Mouse (Mus musculus) liver, embryonic 15.5 days (tissue): ENCODE data around the gene Upk3bl. TPM values are rescaled to one million over a fixed set of nuclear protein-coding genes. Genes with fewer than 3 reads are reported as not detected.

Source experiments
- ATAC-seq: fragments of 200-750 bp; cut with Nextera tagmentation; 2 replicates; pipeline ENCODE4 v1.8.0; 2017; ENCODE audit warnings: moderate number of reproducible peaks, mild to moderate bottlenecking, moderate library complexity; ENCODE audit not compliant: insufficient read depth
- H3K27ac ChIP-seq: fragments of 300-500 bp; sonication (generic); replicated peaks from 2 replicates; pipeline ENCODE4 v1.5.1; 2015; ENCODE audit warnings: mild to moderate bottlenecking, inconsistent platforms
- H3K27me3 ChIP-seq: fragments of 300-500 bp; sonication (generic); 2 replicates; pipeline ENCODE4 v1.6.1; 2015; ENCODE audit warnings: mild to moderate bottlenecking, inconsistent platforms
- H3K36me3 ChIP-seq: fragments of 300-500 bp; sonication (generic); replicated peaks from 2 replicates; pipeline ENCODE4 v1.6.1; 2015; ENCODE audit warnings: moderate library complexity, mild to moderate bottlenecking, inconsistent platforms
- H3K4me1 ChIP-seq: fragments of 300-500 bp; sonication (generic); replicated peaks from 2 replicates; pipeline ENCODE4 v1.6.1; 2015; ENCODE audit warnings: inconsistent platforms
- H3K4me2 ChIP-seq: fragments of 300-500 bp; sonication (generic); 2 replicates; pipeline ENCODE4 v1.6.1; 2015; ENCODE audit warnings: moderate library complexity, mild to moderate bottlenecking, inconsistent platforms
- H3K4me3 ChIP-seq: fragments of 300-500 bp; sonication (generic); replicated peaks from 2 replicates; pipeline ENCODE4 v1.5.1; 2015; ENCODE audit warnings: mild to moderate bottlenecking, inconsistent platforms
- H3K9ac ChIP-seq: fragments of 300-500 bp; sonication (generic); 2 replicates; pipeline ENCODE4 v1.6.1; 2015; ENCODE audit warnings: moderate library complexity, mild to moderate bottlenecking, inconsistent platforms
- H3K9me3 ChIP-seq: fragments of 300-500 bp; sonication (generic); replicated peaks from 2 replicates; pipeline ENCODE4 v1.6.1; 2016; ENCODE audit warnings: inconsistent platforms
- WGBS: fragments of 180-500 bp; shearing (Covaris S2); methylation state at CpG from one replicate; pipeline ENCODE4 v1.1.7; 2015; ENCODE audit warnings: mixed read lengths; ENCODE audit not compliant: insufficient replicate concordance; 5-methylcytosine and 5-hydroxymethylcytosine counted together
- polyA plus RNA-seq: library from polyadenylated mRNA; unstranded; fragments of >200 nt; fragmentation: Nextera tagmentation; extraction: Ambion mirVana; gene quantifications from 2 replicates; pipeline ENCODE4 v1.2.1, GENCODE M21; 2015

Gene Upk3bl
- 0.08 TPM in 1 of 2 replicates, not detected in the other for polyA plus RNA-seq

DNA sequence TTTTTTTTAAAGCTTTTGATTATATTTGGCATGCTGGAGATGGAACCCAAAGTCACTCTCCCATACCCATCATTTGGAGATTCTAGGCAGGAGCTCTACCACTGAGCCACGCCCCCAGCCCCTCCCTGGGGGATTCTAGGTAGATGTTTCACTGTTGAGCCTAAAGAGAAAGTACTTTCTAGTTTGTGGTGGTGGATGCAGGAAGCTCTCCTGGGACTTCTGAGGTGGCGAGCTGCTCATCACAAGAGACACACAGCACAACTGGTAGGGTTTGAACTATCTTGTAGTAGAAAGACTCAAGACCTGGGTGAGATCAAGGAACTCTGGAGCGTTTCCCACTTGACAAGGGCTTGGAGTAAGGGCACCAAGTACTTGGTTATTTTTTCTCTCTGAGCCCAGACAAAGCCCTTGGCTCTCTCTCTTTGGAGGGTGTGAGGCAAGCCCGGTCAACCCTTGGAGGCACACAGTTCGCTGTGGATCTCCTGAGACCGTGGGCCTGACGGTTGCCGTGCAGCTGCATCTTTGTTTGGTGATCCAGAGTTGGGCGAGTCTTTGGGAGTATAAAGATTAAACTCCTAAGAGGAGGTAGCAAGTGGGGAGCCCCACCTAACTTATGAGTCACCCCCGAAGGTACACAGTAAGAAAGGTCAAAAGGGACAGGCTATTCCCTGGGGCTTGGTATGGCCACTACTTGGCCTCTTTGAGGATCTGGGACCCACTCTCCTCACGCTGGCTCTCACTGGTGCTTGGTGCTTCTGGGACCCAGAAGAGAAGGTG, at the start of gene Upk3bl:
Gene Upk3bl, plus strand, starts transcription at position 192 of the 777 bp plus-strand sequence.
- Histone ChIP-seq H3K27ac (no peak within 1 kb of the TSS), H3K9ac (no peak within 1 kb of the TSS), H3K4me2 (no peak within 1 kb of the TSS), H3K9me3 (no peaks in the 10 kb centered on the region), H3K4me1 (no peaks in the 10 kb centered on the region), H3K36me3 (no peaks in the 10 kb centered on the region), H3K4me3 (no peak within 1 kb of the TSS), H3K27me3 (peaks cover 16% of the 10 kb centered on the region; the same call in 1 of the 2 replicates)
- ATAC-seq, result no peak
- WGBS, result 70% methylated on average over 11 of the region's 11 CpGs

DNA sequence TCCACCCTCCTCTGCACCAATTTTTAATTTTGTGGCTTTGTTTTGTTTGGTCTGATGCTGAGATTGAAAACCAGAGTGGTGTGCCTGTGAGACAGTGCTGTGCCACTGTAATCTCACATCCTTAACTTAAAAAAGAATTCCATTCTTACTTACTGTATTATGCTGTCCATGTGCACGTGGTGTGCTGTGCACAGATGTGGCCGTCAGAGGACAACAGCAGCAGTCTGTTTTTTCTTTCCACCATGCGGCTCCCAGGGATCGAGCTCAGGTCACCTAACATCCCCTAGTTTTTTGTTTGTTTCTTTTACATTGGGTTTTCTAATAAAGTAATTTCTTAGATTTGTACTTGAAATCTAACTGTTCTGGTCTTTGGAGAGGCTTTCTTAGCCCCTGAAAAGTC, 49.8 kb upstream of the Upk3bl start:
- Histone ChIP-seq H3K27me3 (no peaks in the 10 kb centered on the region), H3K9me3 (no peaks in the 10 kb centered on the region), H3K9ac (no peak overlapping the region), H3K27ac (no peak overlapping the region), H3K4me3 (no peak overlapping the region), H3K4me1 (peaks cover 4% of the 10 kb centered on the region; the same call in 1 of the 2 replicates), H3K36me3 (peaks cover 2% of the 10 kb centered on the region; the same call in 1 of the 2 replicates), H3K4me2 (no peak overlapping the region)
- no peak for ATAC-seq
- 70% methylated on average over 4 of the region's 4 CpGs for WGBS

DNA sequence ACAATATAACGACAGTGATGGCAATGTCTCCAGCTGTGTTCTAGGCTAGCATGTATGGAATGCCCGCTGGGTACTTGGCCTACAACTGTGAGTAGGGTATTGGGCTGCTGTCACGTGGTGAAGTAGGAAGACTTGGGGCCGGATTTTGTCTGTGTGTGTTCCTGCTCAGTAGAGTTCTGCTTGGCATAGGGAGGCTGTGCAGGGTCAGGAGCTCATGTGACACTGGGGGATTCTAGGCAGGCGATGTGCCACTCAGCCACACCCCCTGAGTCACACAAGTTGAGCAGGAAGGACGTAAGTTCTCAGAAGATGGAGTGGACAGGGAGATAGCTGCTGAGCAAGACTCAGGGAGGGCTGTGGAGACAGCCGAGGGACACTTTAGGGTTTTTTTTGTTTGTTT, 46.5 kb upstream of the Upk3bl start:
- H3K27me3 ChIP-seq, result no peaks in the 10 kb centered on the region
- no peaks in the 10 kb centered on the region; the same call in 1 of the 2 replicates for H3K4me1 ChIP-seq
- no peak for ATAC-seq
- no peaks in the 10 kb centered on the region for H3K9me3 ChIP-seq
- H3K27ac ChIP-seq, result no peak overlapping the region
- 46% methylated on average over 7 of the region's 7 CpGs for WGBS
- H3K4me3 ChIP-seq, result no peak overlapping the region
- H3K9ac ChIP-seq, result no peak overlapping the region
- no peak overlapping the region for H3K4me2 ChIP-seq
- H3K36me3 ChIP-seq, result peaks cover 19% of the 10 kb centered on the region

DNA sequence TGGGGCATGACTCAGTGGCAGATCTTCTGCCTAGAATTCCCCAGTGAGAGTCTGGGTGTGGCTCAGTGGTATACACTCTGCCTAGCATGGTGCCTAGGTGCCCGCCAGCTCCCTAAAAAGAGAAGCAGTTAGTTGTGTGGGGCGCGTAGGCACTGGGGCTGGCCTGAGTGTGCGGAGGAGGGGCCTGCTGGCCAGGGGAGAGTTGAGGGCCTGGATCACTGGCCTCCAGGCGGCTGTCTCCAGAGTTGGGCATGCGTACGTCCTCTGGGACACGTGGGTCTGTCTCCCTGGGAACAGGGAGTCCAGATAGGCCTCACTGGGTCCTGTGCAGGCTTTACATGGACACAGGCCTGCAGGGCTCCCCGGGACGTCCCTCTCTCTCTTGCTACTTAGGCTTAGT, 39.4 kb upstream of the Upk3bl start:
- H3K9me3 ChIP-seq, result no peaks in the 10 kb centered on the region
- no peak overlapping the region for H3K4me3 ChIP-seq
- H3K36me3 ChIP-seq, result peaks cover 24% of the 10 kb centered on the region
- no peak overlapping the region for H3K9ac ChIP-seq
- no peak overlapping the region for H3K27ac ChIP-seq
- no peaks in the 10 kb centered on the region for H3K27me3 ChIP-seq
- H3K4me2 ChIP-seq, result no peak overlapping the region
- peaks cover 5% of the 10 kb centered on the region for H3K4me1 ChIP-seq
- 80% methylated on average over 10 of the region's 10 CpGs for WGBS
- 0 out of 2 replicates have a peak, but pooled peaks have one; percentile 31 for ATAC-seq

DNA sequence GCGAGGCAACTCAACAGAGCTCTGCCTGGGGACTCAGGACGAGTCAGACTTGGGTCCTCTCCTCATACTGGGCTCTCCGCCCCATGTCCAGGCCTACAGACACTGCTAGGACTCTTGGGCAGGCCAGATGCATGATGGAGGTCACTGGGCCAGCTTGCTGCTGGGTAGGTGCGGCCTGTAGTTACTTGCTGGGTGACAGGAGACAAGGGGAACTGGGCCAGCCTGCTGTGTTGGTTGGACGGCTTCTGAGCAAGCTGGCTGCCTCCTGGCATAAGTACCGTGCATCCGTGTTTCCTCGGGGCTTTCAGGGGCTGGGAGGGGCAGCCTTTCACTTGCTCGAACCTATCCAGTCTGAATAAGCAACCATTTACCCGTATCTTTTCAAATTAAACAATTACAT, 38.7 kb upstream of the Upk3bl start:
- no peak for ATAC-seq
- 65% methylated on average over 10 of the region's 10 CpGs for WGBS
- H3K9me3 ChIP-seq, result no peaks in the 10 kb centered on the region
- H3K4me3 ChIP-seq, result no peak overlapping the region
- H3K4me2 ChIP-seq, result no peak overlapping the region
- H3K4me1 ChIP-seq, result peaks cover 7% of the 10 kb centered on the region
- peaks cover 18% of the 10 kb centered on the region for H3K36me3 ChIP-seq
- H3K27ac ChIP-seq, result no peak overlapping the region
- no peaks in the 10 kb centered on the region for H3K27me3 ChIP-seq
- H3K9ac ChIP-seq, result no peak overlapping the region

DNA sequence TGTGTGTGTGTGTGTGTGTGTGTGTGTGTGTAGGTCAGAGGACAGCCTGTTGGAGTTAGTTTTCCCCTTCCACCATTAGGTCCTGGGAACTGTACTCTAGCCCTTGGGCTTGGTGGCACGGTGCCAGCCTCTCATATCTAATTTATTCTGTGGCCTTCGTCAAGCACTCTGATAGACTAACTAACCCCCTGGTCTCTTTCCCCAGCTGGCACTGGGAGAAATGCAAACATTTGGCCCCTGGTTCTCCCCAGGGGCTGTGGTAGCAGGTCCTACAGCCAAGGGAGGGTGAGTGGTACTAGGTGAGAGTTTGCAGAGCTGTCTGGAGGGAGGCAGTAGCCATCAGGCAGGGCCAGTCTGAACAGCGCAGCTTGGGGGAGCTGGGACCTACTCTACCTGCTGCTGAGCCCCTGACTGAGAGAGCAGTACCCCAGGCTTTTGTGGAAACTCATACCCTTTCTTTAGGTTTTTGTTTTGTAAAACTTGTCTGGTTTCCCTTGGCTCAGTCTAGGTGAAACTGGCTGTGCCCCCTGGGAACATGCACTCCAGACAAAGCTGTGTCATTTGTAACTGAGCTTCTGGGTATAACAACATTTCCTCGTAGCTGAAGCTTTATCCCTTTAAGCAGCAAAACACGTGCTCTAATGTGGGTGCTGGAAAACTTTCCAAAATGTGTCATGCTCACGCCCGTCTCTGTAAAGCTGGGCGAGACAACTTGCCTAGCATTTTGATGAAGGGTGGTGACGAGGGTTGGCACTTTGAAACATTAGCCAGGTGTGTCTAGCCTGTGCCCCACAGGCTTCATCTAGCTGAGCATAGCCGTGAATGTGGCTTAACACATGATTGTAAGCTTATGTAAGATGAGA, 38.0 kb upstream of the Upk3bl start:
- Histone ChIP-seq H3K27me3 (no peaks in the 10 kb centered on the region), H3K9ac (no peak overlapping the region), H3K4me1 (peaks cover 7% of the 10 kb centered on the region), H3K36me3 (peaks cover 18% of the 10 kb centered on the region), H3K27ac (no peak overlapping the region), H3K4me3 (no peak overlapping the region), H3K9me3 (no peaks in the 10 kb centered on the region), H3K4me2 (no peak overlapping the region)
- no peak for ATAC-seq
- WGBS, result 70% methylated on average over 10 of the region's 10 CpGs

DNA sequence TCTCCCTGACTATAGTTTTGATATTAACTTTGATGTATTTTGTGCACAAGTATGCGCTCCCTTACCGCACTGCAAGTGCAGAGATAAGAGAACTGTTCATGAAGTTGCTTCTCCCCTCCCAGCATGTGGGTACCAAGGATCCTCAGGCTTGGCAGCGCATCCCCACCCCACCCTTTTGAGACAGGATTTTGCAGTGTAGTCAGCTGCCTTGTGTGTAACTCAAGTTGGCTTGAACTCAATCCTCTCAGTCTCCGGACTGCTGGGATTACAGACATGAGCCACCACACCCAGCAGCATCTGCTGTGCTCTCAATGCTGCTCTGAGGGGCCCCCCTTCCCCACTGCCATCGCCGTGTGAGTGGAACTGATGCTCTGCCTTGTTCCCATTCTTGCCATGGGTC, 37.0 kb upstream of the Upk3bl start:
- no peaks in the 10 kb centered on the region for H3K27me3 ChIP-seq
- peaks cover 7% of the 10 kb centered on the region for H3K4me1 ChIP-seq
- no peaks in the 10 kb centered on the region for H3K9me3 ChIP-seq
- no peak overlapping the region for H3K4me2 ChIP-seq
- no peak overlapping the region for H3K4me3 ChIP-seq
- 48% methylated on average over 6 of the region's 6 CpGs for WGBS
- peaks cover 9% of the 10 kb centered on the region; the same call in 1 of the 2 replicates for H3K36me3 ChIP-seq
- ATAC-seq, result no peak
- H3K9ac ChIP-seq, result no peak overlapping the region
- H3K27ac ChIP-seq, result no peak overlapping the region

DNA sequence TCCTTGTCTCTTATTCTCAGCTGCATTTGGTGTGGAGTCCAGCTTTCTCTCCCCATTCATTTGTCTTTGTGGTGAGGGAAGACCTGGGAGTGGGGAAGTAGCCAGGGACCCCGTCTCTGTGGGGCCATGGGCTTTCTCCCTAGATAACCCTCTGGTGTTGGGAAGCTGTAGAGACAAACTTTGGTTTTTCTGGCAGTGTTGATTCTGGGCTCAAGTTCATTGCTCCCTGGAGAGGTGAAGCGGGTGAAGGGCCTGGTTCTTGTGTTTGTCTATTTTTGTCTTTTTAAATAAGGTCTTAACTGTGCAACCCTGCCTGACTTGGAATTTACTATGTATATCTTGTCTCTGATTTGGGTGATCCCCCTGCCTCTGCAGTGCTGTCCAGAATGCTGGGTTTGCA, 35.6 kb upstream of the Upk3bl start:
- Histone ChIP-seq H3K4me1 (peaks cover 7% of the 10 kb centered on the region), H3K27me3 (no peaks in the 10 kb centered on the region)
- WGBS, result 68% methylated on average over 2 of the region's 2 CpGs

DNA sequence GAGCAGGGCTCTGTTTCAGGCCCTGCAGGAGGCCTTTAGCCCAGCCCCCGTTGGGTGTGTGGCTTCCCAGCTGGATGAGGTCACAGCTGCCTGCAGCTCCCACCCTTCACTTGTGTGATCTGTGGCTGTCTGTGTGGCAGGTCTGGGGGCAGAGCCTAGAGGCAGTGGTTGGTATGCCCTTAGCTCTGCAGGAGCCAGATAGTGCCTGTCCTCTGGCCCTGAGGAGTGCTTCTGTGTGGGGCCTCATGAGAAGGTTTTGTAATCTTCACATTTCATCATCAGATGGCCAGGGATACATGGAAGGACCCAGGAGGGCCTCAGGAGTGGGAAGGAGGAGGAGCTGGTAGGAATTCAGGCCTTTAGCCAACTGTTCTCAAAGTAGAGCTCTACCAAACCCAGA, 34.4 kb upstream of the Upk3bl start:
- WGBS, result 16% methylated on average over 1 of the region's 1 CpGs
- no peak overlapping the region for H3K4me2 ChIP-seq
- no peak overlapping the region for H3K9ac ChIP-seq
- no peak overlapping the region for H3K4me3 ChIP-seq
- H3K27me3 ChIP-seq, result no peaks in the 10 kb centered on the region
- H3K4me1 ChIP-seq, result peaks cover 7% of the 10 kb centered on the region
- 0 out of 2 replicates have a peak, but pooled peaks have one; percentile 28 for ATAC-seq
- no peaks in the 10 kb centered on the region for H3K36me3 ChIP-seq
- no peak overlapping the region for H3K27ac ChIP-seq
- no peaks in the 10 kb centered on the region for H3K9me3 ChIP-seq

More for the DNA sequence above, 35.6 kb upstream of the Upk3bl start:
- no peak overlapping the region for H3K9ac ChIP-seq
- no peak for ATAC-seq
- H3K4me2 ChIP-seq, result no peak overlapping the region
- H3K36me3 ChIP-seq, result no peaks in the 10 kb centered on the region
- H3K4me3 ChIP-seq, result no peak overlapping the region
- H3K9me3 ChIP-seq, result no peaks in the 10 kb centered on the region
- H3K27ac ChIP-seq, result no peak overlapping the region

DNA sequence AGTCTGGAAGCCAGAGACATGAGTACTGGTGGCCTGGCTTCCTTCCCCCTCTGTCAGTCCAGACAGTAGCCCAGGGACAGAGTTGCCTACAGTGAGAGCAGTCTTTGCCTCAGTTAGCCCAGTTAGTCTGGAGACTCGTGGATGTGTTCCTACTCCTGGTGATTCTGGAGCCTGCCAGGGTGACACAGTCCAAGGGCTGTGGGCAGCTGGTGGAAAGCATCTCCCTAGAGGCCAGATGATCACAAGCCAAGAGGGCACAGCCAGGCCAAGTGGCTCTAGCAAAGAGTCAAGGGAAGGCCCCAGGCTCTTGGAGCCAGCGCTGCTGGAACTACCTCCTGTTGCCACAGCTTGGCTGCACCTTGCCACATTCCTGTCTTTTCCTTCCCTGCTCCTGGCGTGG, 28.6 kb upstream of the Upk3bl start:
- no peak overlapping the region for H3K4me2 ChIP-seq

DNA sequence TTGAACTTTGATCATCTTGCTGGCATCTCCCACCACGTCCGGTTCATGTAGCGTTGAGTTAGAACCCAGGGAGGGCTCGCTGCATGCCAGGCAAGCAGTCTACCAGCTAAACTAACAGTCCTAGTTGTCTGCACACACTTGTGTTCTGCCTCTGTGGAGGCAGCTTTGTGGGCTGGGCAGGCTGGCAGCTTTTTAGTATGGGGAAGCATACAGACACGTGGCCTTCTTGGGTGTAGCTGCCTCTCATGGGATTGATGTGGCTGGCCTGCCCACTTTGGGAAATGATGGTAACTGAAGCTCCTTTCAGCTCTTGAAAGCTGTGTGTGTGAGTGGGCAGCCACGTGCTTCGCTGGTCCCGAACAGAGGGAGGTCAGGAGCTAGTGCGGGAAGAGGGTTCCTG, 27.4 kb upstream of the Upk3bl start:
- Histone ChIP-seq H3K4me3 (no peak overlapping the region), H3K9me3 (no peaks in the 10 kb centered on the region), H3K9ac (no peak overlapping the region), H3K4me2 (no peak overlapping the region), H3K27me3 (no peaks in the 10 kb centered on the region), H3K4me1 (no peaks in the 10 kb centered on the region), H3K36me3 (peaks cover 24% of the 10 kb centered on the region), H3K27ac (no peak overlapping the region)
- 71% methylated on average over 9 of the region's 9 CpGs for WGBS
- no peak for ATAC-seq

More for the DNA sequence above, 28.6 kb upstream of the Upk3bl start:
- no peak overlapping the region for H3K4me3 ChIP-seq
- no peak overlapping the region for H3K27ac ChIP-seq
- ATAC-seq, result no peak
- no peaks in the 10 kb centered on the region for H3K4me1 ChIP-seq
- no peaks in the 10 kb centered on the region for H3K9me3 ChIP-seq
- no peak overlapping the region for H3K9ac ChIP-seq
- H3K27me3 ChIP-seq, result no peaks in the 10 kb centered on the region
- H3K36me3 ChIP-seq, result peaks cover 19% of the 10 kb centered on the region
- WGBS, result 60% methylated on average over 3 of the region's 3 CpGs
